Mouse (Mus musculus) lung, postnatal 25 days (tissue): ENCODE data around the gene Plxna3.
"Not testable (repeated sequence)": the region's sequence is repeated elsewhere in the genome, so short reads cannot be mapped to it uniquely, and the experiment has no call there.

Experiments used
- DNase-seq: peaks from one replicate; pipeline ENCODE4 v3.0.0; 2022; ENCODE audit warnings: low spot score

Plxna3 gene

GRCm38 (mm10) chrX:74328725-74329161 lies at the start of gene Plxna3:
Gene Plxna3, plus strand, starts transcription at chrX:74329066.
- peak; percentile 51 for DNase-seq

DNA sequence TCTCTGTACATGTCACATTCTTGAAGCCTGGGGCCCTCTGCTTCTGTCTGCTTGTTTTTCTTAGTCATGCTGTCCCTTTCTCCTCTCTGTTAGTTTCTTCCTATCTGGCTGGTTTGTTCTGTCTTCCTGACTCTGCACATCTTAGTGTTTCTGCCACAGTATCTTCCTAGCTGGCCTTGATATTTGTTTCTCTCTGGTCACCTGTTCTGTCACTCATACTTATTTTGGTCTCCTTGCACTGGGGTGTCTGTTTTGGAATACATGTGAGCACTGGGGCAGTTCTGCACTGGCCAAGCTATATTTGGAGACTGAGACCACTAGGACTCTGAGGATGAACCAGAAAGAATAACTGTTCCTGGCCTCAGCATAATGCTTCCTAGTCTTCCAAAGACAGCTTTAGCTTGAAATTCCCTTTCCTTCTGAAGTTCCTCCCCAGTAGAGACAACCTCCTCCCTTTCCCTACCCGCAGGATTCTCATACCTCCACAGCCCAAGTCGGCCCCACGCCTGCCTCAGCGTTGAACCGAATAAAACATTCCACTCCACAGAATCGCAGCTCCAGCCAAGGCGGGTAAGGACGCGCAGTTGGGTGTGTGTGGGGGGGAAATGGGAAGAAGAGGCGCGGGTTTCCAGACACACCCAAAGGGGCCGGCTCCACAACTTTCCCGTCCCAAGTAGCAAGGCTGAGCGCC lies 47.7 kb upstream of the Plxna3 start:
- no peak for DNase-seq

- peak; percentile 92 for DNase-seq
Observed at GRCm38 (mm10) chrX:74281732-74282394, 47.0 kb upstream of the Plxna3 start, which contains the start of the genes Taz and Dnase1l1. Gene Taz, plus strand, starts transcription at chrX:74281912. Gene Dnase1l1, minus strand, starts transcription at chrX:74282337.

DNA sequence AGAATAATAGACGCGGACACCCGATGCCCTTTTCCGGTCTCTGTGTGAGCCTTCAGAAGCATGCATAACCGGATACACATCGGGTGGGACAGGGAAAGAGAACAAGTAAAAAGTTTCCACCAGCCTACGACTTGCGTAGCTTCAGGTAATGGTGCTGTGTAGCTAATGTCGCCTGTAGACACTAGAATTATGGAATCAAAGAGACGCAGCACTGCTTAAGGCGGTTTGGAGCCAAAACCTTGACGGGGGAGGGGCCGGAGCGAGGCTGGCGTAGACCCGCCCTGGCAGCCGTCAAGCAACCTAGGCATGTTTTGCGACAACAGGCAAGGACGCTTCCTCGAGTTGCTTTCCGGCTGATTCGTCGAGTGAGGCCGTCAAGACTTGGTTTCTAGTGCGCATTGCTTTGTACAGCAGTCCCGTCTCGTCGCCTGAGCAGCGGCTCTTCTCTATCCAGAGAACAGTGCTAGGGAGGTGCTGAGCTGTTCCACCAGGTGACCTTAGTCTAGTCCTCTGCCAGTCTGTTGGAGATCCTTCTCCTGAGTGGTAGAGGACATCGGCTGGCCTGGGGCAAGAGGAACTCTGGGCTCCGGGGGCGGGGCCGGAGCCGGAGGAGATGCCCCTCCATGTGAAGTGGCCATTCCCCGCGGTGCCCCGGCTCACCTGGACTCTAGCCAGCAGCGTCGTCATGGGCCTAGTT lies 46.3 kb upstream of the Plxna3 start:
- peak; percentile 89 for DNase-seq

DNA sequence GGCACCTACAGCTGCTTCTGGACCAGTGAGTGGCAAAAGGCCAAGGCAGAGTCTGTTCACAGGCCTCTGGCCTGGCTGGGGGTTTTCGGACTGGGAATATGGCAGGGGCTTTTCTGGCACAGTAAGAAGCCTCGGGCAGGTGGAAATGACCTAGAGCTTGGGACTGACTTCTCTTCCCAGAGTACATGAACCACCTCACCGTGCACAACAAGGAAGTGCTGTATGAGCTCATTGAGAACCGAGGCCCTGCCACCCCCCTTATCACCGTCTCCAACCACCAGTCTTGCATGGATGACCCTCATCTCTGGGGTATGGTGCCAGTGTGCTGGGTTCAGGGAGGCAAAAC lies 45.8 kb upstream of the Plxna3 start:
- no peak for DNase-seq

DNA sequence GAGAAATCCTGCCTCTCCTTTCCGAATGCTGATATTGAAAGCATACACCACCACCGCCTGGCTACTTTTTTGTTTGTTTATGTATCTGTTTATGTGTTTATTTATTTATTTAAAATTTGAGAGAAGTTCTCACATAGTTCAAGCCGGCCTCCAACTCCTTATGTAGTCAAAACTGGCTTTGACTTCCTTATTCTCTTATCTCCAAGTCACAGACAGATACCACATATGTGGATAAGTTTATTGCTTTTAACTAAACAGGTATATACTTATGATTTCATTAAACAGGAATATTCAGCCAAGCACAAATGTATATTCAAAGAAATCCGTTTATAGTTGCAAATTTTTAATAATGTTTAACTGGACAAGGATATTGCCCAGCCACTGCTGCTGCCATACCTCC lies 35.4 kb upstream of the Plxna3 start:
- DNase-seq: no peak

DNA sequence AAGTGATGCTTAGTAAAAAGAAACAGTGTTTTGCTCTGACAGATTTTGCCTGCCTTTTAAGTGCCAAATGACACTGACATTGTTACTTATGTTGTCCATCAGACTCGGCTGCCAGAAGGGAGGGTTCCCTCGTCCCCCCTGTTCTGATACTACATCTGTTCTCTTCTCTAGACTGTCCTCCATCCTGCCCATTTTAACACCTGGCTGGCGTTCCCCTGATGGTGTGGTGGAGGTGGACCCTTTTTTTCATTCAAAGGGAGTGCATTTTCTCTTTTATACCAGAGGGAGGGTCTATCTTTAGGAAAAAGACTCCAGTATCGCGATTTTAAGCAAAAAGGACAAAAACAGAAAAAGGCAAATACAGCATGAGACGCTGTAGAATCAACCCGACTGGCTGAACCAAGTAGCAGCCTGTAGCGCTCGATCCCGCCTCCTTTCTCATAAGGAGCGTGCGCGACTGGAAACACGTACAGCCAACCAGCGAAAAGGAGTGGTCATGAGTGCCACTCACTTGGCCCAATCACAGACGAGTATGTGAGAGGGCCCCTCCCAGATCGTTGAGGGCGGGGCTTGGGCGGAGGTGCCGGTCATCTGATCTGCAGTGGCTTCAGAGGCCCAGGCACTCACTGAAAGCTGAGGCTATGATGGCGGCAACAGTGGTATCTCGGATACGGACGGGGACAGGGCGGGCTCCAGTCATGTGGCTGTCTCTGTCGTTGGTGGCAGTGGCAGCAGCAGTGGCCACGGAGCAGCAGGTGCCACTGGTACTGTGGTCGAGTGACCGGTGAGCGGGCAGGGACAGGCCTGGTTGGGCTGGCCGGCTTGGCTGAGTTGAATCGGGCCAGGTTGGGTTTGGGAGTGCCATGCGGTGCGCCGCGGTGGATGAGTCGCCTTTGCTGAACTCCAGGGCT lies 32.1 kb upstream of the Plxna3 start, which contains the start of gene Atp6ap1:
Atp6ap1 (plus strand) TSS at position 560 of the 911 bp plus-strand sequence.
- peak; percentile 96 for DNase-seq

DNA sequence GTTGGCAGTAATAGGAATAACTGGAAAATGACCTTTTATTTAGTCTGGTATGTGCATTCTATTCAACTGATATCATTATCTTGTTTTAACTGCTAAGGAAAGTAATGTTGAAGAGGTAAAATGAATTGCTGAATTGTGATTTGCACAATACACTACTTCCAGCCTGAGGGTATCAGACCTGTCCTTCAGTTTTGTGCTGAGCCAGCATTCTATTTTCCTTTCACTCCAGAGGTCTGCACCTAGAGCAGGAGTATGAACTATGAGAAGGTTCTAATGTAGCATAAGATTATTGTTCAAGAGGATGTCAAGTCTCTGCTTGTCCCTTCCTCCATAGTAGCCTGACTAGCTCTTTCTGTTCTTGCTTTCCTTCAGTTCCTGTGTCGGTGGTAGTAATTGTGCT lies 30.5 kb upstream of the Plxna3 start:
- no peak for DNase-seq

DNA sequence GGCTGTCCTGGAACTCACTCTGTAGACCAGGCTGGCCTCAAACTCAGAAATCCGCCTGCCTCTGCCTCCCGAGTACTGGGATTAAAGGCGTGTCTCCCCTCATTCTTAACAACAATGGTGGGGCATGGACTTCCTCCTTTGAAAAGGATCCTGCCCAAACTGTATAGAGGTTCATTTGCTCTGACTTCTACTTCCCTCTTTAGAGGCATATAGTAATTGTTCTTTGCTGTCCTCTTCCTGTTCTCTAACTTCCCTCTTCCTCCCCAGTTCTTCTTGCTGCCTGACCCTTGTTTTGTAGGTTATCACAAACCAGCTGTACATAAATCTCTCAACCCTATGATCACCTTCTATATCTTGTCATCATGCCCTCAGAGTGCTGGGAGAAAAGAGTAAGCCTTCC lies 29.1 kb upstream of the Plxna3 start:
- DNase-seq: peak; percentile 18

DNA sequence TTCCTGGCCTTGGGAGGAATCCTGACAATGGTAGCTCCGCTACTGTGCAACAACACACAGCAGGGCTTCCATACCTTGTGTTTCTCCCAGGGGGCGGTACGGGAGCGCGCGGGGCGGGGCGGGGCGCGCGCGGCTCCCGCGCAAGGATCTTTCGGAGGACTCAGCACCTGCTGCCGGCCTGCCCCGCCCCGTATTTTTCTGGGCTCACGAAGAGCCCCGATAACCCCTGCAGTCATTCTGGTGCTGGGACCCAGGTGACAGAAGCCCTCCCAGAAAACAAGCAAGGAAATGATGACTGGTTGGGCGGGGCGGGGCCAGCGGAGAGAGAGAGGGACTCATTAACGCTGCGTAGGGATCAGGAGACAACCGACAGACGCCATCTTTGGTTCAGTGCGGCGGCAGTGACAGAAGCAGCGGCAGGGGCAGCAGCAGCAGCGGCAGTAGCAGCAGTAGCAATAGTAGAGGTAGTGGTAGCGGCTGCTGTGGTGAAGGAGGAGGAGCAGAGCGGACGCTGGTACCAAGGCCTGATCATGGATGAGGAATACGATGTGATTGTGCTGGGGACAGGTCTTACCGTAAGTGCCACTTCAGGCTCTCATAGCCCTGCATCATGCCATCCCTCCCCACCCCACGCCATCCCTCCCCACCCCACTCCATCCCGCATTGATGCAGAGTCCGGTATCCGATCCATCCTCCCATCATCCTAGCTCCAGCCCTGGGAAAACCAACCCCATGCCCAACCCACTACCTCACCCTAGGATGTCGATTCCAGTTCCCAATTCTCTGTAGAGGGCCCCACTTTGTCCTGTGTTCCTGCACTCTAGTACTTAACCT lies 23.8 kb upstream of the Plxna3 start, which contains the start of gene Gdi1:
Gdi1 (plus strand) TSS at position 132 of the 834 bp plus-strand sequence.
- DNase-seq: peak; percentile 67

- DNase-seq: peak; percentile 92
Observed at GRCm38 (mm10) chrX:74312540-74313464, 16.1 kb upstream of the Plxna3 start, which contains the start of gene Fam50a. Gene Fam50a, plus strand, starts transcription at chrX:74313033.

DNA sequence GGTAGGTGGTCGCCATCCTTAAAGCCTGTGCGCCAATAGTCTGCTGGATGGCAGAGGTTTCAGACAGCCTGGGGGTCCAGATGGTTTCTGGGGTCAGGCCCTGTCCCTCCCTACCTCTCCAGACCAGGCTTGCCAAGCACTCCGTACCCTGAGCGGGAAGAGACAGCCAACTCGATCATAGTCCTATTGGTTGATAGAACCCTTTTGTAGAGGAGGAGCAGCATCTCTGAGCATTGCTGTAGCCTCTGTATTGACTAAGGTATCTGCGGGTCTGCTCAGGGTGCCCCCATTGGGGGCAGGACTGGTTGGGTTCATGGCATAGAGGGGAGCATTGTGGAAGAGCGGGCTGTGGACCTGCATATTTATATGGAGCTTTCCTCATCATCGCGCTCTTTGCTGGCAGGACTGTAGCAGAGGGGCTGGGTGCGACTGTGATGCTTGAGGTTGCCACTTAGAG lies 377 bp downstream of the Plxna3 start:
- DNase-seq: no peak

DNA sequence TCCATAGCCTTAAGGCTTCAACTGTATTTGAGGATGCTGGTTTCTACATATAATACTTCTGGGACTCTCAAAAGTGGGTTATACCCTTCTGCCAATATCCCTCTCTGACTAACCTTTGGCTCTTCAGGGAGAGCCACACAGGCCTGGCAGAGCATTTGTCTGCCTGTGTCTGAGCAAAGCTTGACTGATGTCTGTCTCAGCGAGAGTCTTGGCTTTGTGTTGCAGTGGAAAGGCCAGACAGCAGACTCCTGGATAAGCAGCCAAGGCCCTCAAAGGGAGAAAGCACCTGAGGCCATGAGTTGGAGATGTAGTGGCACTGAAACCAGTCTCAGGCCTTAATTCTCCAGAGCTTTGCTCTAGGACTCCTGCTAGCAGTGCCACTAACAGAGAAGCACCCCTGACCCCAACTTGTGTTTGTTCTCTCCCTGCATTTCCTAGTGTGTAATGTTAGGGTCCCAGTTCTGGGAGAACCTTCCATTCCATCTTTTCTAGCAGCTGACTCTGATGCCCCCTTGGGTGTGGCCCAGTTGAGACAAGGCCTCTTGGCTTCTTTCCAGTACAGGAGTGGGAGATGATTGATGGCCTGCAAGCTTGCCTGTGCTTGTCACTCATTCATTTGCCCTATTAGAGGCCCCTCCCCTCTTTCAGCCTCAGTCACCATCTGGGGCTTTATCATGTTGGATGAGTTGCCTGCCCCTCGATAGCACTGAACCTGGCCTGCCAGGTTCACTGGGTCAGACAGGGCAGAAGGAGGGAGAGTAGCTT lies 1.5 kb downstream of the Plxna3 start:
- no peak for DNase-seq

- DNase-seq: no peak
Observed at GRCm38 (mm10) chrX:74352645-74353466, 24.0 kb downstream of the Plxna3 start.

GRCm38 (mm10) chrX:74353467-74353770 lies 24.6 kb downstream of the Plxna3 start, which contains the start of gene Lage3:
Gene Lage3, minus strand, starts transcription at chrX:74353618.
- DNase-seq: peak; percentile 82

- DNase-seq: not testable (repeated sequence)
Observed at GRCm38 (mm10) chrX:74357069-74357468, 28.2 kb downstream of the Plxna3 start.

GRCm38 (mm10) chrX:74359171-74359570 lies 30.3 kb downstream of the Plxna3 start:
- peak; percentile 29 for DNase-seq

- DNase-seq: no peak
Observed at GRCm38 (mm10) chrX:74367512-74367911, 38.6 kb downstream of the Plxna3 start.
